Mouse (Mus musculus) large intestine, adult 2 months (tissue): ENCODE data around the gene Pnp. TPM values are rescaled to one million over a fixed set of nuclear protein-coding genes. Genes with fewer than 3 reads are reported as not detected.
"Not testable (repeated sequence)": the region's sequence is repeated elsewhere in the genome, so short reads cannot be mapped to it uniquely, and the experiment has no call there.

Experiments
- DNase-seq: peaks from one replicate; pipeline ENCODE4 v3.0.0-alpha.2; 2012; ENCODE audit warnings: low read depth, low spot score
- whole genome bisulfite sequencing: fragments of 180-500 bp; shearing (Covaris S2); methylation state at CpG from one replicate; pipeline ENCODE4 v1.1.7; 2018; 5-methylcytosine and 5-hydroxymethylcytosine counted together
- polyA plus RNA-seq: library from polyadenylated mRNA; depleted of rRNA; stranded (reverse); fragments of >200 nt; gene quantifications from 2 replicates; pipeline ENCODE4 v1.2.3, GENCODE M21; 2012

Pnp gene
- polyA plus RNA-seq, 1 experiment: 143 TPM

GRCm38 (mm10) chr14:50969558-50970544, 39.0 kb downstream of the Pnp start:
- 60% methylated on average over 12 of the region's 12 CpGs for WGBS
- no peak for DNase-seq

DNA sequence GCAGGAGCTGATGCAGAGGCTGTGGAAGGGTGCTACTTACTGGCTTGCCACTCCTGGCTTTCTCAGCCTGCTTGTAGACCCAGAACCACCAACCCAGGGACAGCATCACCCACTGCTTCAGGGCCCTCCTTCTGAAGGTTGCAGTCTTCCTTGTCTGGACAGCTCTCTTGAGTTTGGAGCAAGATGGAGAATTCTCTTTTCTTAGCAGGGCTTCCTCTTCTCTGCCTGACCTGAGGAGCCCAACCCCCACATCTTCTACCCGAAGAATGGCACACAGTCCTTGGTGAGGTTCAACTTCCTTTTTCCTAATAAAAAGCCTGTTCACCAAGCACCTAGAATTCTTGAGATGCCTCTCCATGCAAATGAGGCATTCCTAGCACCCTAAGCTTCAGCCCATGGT, 39.9 kb downstream of the Pnp start:
- no peak for DNase-seq
- 38% methylated on average over 1 of the region's 1 CpGs for WGBS

DNA sequence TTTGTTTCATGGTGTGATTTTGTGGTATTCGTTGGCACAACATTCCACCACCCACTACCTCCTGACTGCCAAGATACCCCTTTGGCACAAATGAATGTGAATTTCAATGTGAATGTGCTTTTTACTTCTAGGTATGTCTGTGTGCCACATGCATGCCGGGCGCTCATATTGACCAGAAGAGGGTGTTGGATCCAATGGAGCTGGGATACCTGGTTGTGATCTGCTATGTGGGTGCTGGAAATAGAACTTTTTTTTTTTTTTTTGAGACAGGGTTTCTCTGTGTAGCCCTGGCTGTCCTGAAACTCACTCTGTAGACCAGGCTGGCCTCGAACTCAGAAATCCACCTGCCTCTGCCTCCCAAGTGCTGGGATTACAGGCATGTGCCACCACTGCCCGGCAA, 42.2 kb downstream of the Pnp start:
- DNase-seq: not testable (repeated sequence)
- 92% methylated on average over 5 of the region's 5 CpGs for WGBS

- no peak for DNase-seq
- 35% methylated on average over 4 of the region's 4 CpGs for WGBS
These were observed 42.8 kb downstream of the Pnp start for GRCm38 (mm10) chr14:50973700-50974099.

GRCm38 (mm10) chr14:50975001-50975400, 44.1 kb downstream of the Pnp start:
- 78% methylated on average over 5 of the region's 5 CpGs for WGBS
- no peak for DNase-seq

GRCm38 (mm10) chr14:50976674-50977073, 45.8 kb downstream of the Pnp start:
- WGBS: 29% methylated on average over 9 of the region's 9 CpGs
- DNase-seq: no peak

DNA sequence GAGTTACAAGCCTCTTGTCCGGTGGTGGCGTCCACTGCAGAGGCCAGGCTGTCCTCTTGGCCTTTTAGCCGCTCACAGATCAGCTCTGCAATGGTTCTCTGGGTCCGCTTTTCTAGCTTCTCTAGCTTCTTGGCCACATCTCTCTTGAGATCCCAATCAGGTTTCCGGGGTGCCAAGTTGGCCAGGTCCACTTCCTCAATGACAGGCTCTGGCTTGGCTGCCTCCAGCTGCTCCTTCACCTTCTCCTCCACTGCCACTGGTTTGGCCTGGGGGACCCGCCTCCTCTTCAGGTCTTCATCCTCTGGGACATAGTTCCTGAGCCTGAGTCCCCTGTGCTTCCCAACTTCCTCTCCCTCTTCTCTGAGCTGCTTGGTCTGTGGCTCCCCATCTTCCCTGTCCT, 47.6 kb downstream of the Pnp start:
- 95% methylated on average over 6 of the region's 6 CpGs for WGBS
- DNase-seq: not testable (repeated sequence)

GRCm38 (mm10) chr14:50979631-50980030, 48.7 kb downstream of the Pnp start:
- DNase-seq: no peak

DNA sequence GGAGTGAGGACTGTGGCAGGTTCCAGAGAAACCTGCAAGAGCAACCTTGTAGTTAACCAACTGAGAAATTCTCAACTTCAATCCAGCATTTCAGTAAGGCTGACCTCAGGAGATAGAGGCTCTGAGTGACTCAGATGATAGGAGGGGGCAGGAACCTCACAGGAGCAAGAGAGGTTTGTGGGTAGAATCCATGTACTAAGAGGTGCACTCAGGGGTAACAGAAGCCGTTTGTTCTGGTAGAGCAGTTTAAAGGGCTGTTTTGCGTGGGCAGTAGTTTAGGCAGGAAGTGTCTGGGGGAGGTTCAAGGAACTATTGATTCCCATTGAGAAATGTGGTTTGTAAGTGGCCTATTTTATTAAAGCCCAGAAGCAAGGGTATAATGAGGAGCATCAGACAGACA, 50.3 kb downstream of the Pnp start:
- no peak for DNase-seq
- WGBS: 27% methylated on average over 2 of the region's 2 CpGs

GRCm38 (mm10) chr14:50981837-50982236, 51.0 kb downstream of the Pnp start:
- DNase-seq: no peak
- 63% methylated on average over 5 of the region's 5 CpGs for WGBS

DNA sequence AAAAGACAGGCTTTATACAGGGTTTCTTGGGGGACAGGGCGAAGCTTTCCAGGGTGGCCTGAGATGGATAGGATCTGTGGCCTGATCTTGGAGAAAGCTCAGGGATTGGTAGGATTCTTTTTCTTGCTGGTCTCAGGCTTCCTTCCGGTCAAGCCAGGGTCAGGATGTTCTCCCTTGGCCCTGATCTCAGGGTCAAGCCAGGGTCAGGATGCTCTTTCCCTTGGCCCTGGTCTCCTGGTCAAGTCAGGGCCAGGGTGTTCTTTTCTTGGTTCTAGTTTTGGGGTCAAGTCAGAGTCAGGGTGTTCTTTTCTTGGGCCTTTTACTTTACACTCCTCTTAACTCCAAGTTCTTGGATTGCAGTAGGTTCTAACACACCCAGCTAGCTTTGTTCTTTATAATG, 56.8 kb downstream of the Pnp start:
- no peak for DNase-seq
- whole genome bisulfite sequencing: 81% methylated on average over 2 of the region's 2 CpGs

- no peak for DNase-seq
- 50% methylated on average over 3 of the region's 3 CpGs for WGBS
These were observed 60.2 kb downstream of the Pnp start for GRCm38 (mm10) chr14:50991037-50991436.

GRCm38 (mm10) chr14:50997088-50997487, 66.2 kb downstream of the Pnp start:
- no peak for DNase-seq
- 63% methylated on average over 3 of the region's 3 CpGs for WGBS

- DNase-seq: no peak
These were observed 67.3 kb downstream of the Pnp start for GRCm38 (mm10) chr14:50997999-50998666.

DNA sequence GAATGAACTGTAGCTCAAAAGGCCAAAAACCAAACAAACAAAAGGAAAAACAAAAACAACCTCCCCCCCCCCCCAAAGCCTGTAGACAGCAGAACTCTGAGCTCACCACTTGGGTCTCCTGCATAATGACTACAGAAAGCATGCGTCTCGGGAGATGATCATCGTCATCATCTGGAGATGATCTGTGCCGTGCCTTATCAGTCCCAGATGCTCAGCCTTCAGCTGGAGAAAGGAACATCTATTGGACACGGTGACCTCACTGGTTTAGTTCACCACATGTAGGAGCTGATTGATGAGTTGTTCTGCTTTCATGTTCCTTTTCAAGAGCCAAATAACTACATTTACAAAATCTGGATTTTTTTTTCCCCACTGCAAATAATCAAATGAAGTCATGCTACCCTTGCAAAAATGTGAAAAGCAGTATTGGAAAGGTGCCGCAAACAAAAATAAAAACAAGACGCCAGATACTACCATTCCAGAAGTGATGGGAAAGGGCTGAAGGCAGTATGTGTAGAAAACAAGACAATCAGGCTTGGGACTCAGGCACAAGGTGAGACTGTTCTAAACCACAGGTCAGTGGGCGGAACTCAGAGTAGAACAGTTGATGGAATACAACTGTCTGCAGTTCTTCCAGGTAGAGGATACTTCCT, 76.4 kb downstream of the Pnp start, which contains the start of gene Rnase10:
TSS of gene Rnase10 (plus strand) at position 600 of the 650 bp plus-strand sequence.
- DNase-seq: no peak
- WGBS: 89% methylated on average over 8 of the region's 8 CpGs

More at GRCm38 (mm10) chr14:50997999-50998666, 67.3 kb downstream of the Pnp start:
- 67% methylated on average over 2 of the region's 2 CpGs for WGBS

- 61% methylated on average over 13 of the region's 13 CpGs for WGBS
These were observed 77.2 kb downstream of the Pnp start for GRCm38 (mm10) chr14:51007914-51008713.

GRCm38 (mm10) chr14:51008781-51009180, 77.9 kb downstream of the Pnp start:
- WGBS: 69% methylated on average over 4 of the region's 4 CpGs
- DNase-seq: no peak

More at GRCm38 (mm10) chr14:51007914-51008713, 77.2 kb downstream of the Pnp start:
- no peak for DNase-seq

DNA sequence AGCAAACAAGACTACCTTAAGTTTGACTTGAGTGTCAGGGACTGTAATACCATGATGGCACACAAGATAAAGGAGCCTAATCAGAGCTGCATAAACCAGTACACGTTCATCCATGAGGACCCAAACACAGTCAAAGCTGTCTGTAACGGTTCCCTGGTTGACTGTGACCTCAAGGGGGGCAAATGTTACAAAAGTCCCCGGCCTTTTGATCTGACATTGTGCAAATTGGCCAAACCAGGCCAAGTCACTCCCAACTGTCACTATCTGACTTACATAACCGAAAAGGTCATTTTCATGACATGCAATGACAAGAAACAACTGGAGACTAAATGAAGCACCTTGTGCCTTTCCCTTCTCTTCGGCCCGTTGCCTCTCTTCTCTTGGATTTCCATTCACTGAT, 78.7 kb downstream of the Pnp start:
- 91% methylated on average over 6 of the region's 6 CpGs for WGBS

GRCm38 (mm10) chr14:51014724-51015123, 83.8 kb downstream of the Pnp start:
- WGBS: 68% methylated on average over 3 of the region's 3 CpGs
- DNase-seq: not testable (repeated sequence)

More for the DNA sequence above, 78.7 kb downstream of the Pnp start:
- no peak for DNase-seq
